Mouse (Mus musculus) bone marrow, adult 2 months (tissue): Measurements from ENCODE around the gene Atp2a2.

Experiments used
- CTCF ChIP-seq: fragments of 200-500 bp; IDR thresholded peaks from 2 replicates; pipeline ENCODE4 v1.5.1; 2011; ENCODE audit warnings: low read length, control low read depth; ENCODE audit not compliant: control insufficient read depth, insufficient read depth
- POLR2A ChIP-seq: fragments of 200-500 bp; IDR thresholded peaks from 2 replicates; pipeline ENCODE4 v1.6.1; 2011; ENCODE audit warnings: low read depth, mild to moderate bottlenecking, control low read depth, low read length, borderline replicate concordance; ENCODE audit not compliant: control insufficient read depth

DNA sequence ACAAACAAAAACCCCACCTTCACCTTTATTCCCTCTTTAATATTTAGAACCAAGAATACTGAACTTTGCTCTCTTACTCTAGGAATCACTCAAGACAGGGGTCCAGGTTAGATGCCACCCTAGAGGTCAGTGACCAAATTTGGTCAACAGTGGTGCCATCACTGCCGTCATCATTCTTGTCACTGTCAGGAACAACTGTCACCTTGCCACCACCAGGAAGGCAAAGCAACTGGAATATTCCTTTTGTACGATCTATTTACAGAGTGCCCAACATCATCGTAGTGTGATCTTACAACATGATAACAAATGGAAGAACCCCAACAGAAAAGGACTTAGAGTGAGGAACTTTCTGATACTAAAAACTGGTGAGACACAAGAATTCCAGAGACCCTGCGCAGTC lies 1.9 kb downstream of the Atp2a2 start:
- no peak for TF ChIP-seq CTCF
- no peak for TF ChIP-seq POLR2A
